Mouse (Mus musculus) CH12.LX (cell line): Measurements from ENCODE around the gene Padi6. TPM values are rescaled to one million over a fixed set of nuclear protein-coding genes. Genes with fewer than 3 reads are reported as not detected.

Experiments
- DNase-seq: peaks from one replicate; pipeline ENCODE4 v3.0.0-alpha.2; 2013; ENCODE audit errors: extremely low read depth
- H3K27ac ChIP-seq: 2 replicates; pipeline ENCODE4 v1.5.1; 2012; ENCODE audit warnings: low read depth, mild to moderate bottlenecking, control low read depth, moderate library complexity; ENCODE audit not compliant: insufficient read depth
- H3K27me3 ChIP-seq: replicated peaks from 2 replicates; pipeline ENCODE3; 2012; ENCODE audit warnings: inconsistent platforms
- H3K36me3 ChIP-seq, 2 experiments: replicated peaks in 1 of 2; 2 replicates each; pipeline versions ENCODE3 to v1.6.1; 2012; ENCODE audit warnings: inconsistent platforms in 1 of 2, low read length in 1 of 2, mild to moderate bottlenecking in 1 of 2, mixed read lengths in 1 of 2, moderate library complexity in 1 of 2; ENCODE audit not compliant: control insufficient read depth in 1 of 2, insufficient read depth in 1 of 2
- H3K4me1 ChIP-seq, 2 experiments: 2 replicates each; pipeline ENCODE4 v1.6.1; 2012; ENCODE audit warnings: inconsistent platforms in 1 of 2, moderate library complexity in 1 of 2; ENCODE audit not compliant: insufficient read depth in 2 of 2, control insufficient read depth in 1 of 2
- H3K4me2 ChIP-seq: 2 replicates; pipeline ENCODE4 v1.6.1; 2012; ENCODE audit warnings: low read depth, mild to moderate bottlenecking, control low read depth; ENCODE audit not compliant: poor library complexity, insufficient read depth, severe bottlenecking
- H3K4me3 ChIP-seq, 3 experiments: fragments of 150-350 bp in 1 of 3; sonication (generic) in 1 of 3; replicated peaks in 1 of 3; 2 replicates each; pipeline versions ENCODE3 to v1.5.1; 2011 to 2012; ENCODE audit warnings: low read depth in 2 of 3, low read length in 2 of 3, mild to moderate bottlenecking in 2 of 3, moderate library complexity in 2 of 3, control low read depth in 1 of 3, improper control_type of control experiment in 1 of 3, inconsistent platforms in 1 of 3, mixed read lengths in 1 of 3; ENCODE audit not compliant: poor library complexity in 1 of 3
- H3K79me2 ChIP-seq: replicated peaks from 2 replicates; pipeline ENCODE4 v1.6.1; 2012; ENCODE audit warnings: mild to moderate bottlenecking, moderate library complexity; ENCODE audit not compliant: control insufficient read depth, poor library complexity, insufficient read depth, severe bottlenecking; ENCODE audit errors: extremely low read depth
- H3K9ac ChIP-seq: 2 replicates; pipeline ENCODE4 v1.6.1; 2012; ENCODE audit warnings: low read depth, mild to moderate bottlenecking, control low read depth, moderate library complexity; ENCODE audit not compliant: insufficient read depth
- H3K9me3 ChIP-seq: replicated peaks from 2 replicates; pipeline ENCODE3; 2012; ENCODE audit warnings: low read length, inconsistent platforms, mixed read lengths
- BHLHE40 ChIP-seq: IDR thresholded peaks from 2 replicates; pipeline ENCODE4 v1.6.1; 2011; ENCODE audit warnings: mild to moderate bottlenecking, low read depth, low read length, improper control_type of control experiment
- CHD1 ChIP-seq: IDR thresholded peaks from 2 replicates; pipeline ENCODE4 v1.6.1; 2012; ENCODE audit warnings: low read depth, low read length, improper control_type of control experiment, inconsistent platforms
- CTCF ChIP-seq, 2 experiments: IDR thresholded peaks in 1 of 2; conservative IDR thresholded peaks in 1 of 2; 2 replicates each; pipeline ENCODE4 v1.5.1; 2011 to 2012; ENCODE audit warnings: low read depth in 2 of 2, low read length in 2 of 2, improper control_type of control experiment in 1 of 2, inconsistent platforms in 1 of 2, mild to moderate bottlenecking in 1 of 2, moderate library complexity in 1 of 2
- ETS1 ChIP-seq: conservative IDR thresholded peaks from 2 replicates; pipeline ENCODE4 v1.6.1; 2012; ENCODE audit warnings: low read depth, mild to moderate bottlenecking, inconsistent platforms, low read length, improper control_type of control experiment, moderate library complexity
- HCFC1 ChIP-seq: IDR thresholded peaks from 2 replicates; pipeline ENCODE4 v1.6.1; 2012; ENCODE audit warnings: low read depth, mild to moderate bottlenecking, inconsistent platforms, low read length, improper control_type of control experiment
- IRF4 ChIP-seq: IDR thresholded peaks from 2 replicates; pipeline ENCODE4 v1.6.1; 2014; ENCODE audit warnings: low read depth, mild to moderate bottlenecking, inconsistent platforms, low read length, improper control_type of control experiment
- JUN ChIP-seq: IDR thresholded peaks from 2 replicates; pipeline ENCODE4 v1.6.1; 2011; ENCODE audit warnings: low read depth, mild to moderate bottlenecking, low read length, improper control_type of control experiment, moderate library complexity; ENCODE audit not compliant: insufficient read depth
- KAT2A ChIP-seq: IDR thresholded peaks from 2 replicates; pipeline ENCODE4 v1.6.1; 2012; ENCODE audit warnings: low read length, improper control_type of control experiment, inconsistent platforms; ENCODE audit not compliant: insufficient replicate concordance
- MAX ChIP-seq: IDR thresholded peaks from 2 replicates; pipeline ENCODE4 v1.6.1; 2011; ENCODE audit warnings: low read length, improper control_type of control experiment
- MEF2A ChIP-seq: IDR thresholded peaks from 2 replicates; pipeline ENCODE4 v1.6.1; 2014; ENCODE audit warnings: low read depth, mild to moderate bottlenecking, inconsistent platforms, low read length, improper control_type of control experiment, borderline replicate concordance
- MXI1 ChIP-seq: IDR thresholded peaks from 2 replicates; pipeline ENCODE4 v1.6.1; 2011; ENCODE audit warnings: mild to moderate bottlenecking, low read depth, low read length, improper control_type of control experiment
- MYC ChIP-seq: IDR thresholded peaks from 2 replicates; pipeline ENCODE4 v1.6.1; 2011; ENCODE audit warnings: low read depth, mild to moderate bottlenecking, improper control_type of control experiment, low read length
- NELFE ChIP-seq: IDR thresholded peaks from 2 replicates; pipeline ENCODE4 v1.6.1; 2011; ENCODE audit warnings: low read depth, low read length, improper control_type of control experiment
- NRF1 ChIP-seq: IDR thresholded peaks from 2 replicates; pipeline ENCODE4 v1.6.1; 2014; ENCODE audit warnings: low read depth, mild to moderate bottlenecking, inconsistent platforms, low read length, improper control_type of control experiment, moderate library complexity
- PAX5 ChIP-seq: IDR thresholded peaks from 2 replicates; pipeline ENCODE4 v1.6.1; 2012; ENCODE audit warnings: low read length, inconsistent platforms, mixed read lengths
- POLR2A ChIP-seq: IDR thresholded peaks from 2 replicates; pipeline ENCODE4 v1.6.1; 2011; ENCODE audit warnings: low read depth, mild to moderate bottlenecking, improper control_type of control experiment, low read length
- RCOR1 ChIP-seq: conservative IDR thresholded peaks from 2 replicates; pipeline ENCODE4 v1.6.1; 2012; ENCODE audit warnings: low read depth, mild to moderate bottlenecking, inconsistent platforms, low read length, improper control_type of control experiment
- SIN3A ChIP-seq: IDR thresholded peaks from 2 replicates; pipeline ENCODE4 v1.6.1; 2012; ENCODE audit warnings: low read length, improper control_type of control experiment, inconsistent platforms
- SMC3 ChIP-seq: IDR thresholded peaks from 2 replicates; pipeline ENCODE4 v1.6.1; 2011; ENCODE audit warnings: low read depth, low read length, improper control_type of control experiment
- TBP ChIP-seq: conservative IDR thresholded peaks from 2 replicates; pipeline ENCODE4 v1.6.1; 2011; ENCODE audit warnings: low read depth, low read length, improper control_type of control experiment
- TCF12 ChIP-seq: IDR thresholded peaks from 2 replicates; pipeline ENCODE4 v1.6.1; 2014; ENCODE audit warnings: low read depth, mild to moderate bottlenecking, inconsistent platforms, low read length, improper control_type of control experiment
- UBTF ChIP-seq: IDR thresholded peaks from 2 replicates; pipeline ENCODE4 v1.6.1; 2012; ENCODE audit warnings: low read depth, mild to moderate bottlenecking, inconsistent platforms, low read length, improper control_type of control experiment, moderate library complexity
- USF1 ChIP-seq: IDR thresholded peaks from 2 replicates; pipeline ENCODE4 v1.6.1; 2014; ENCODE audit warnings: low read depth, mild to moderate bottlenecking, inconsistent platforms, low read length, improper control_type of control experiment
- ZKSCAN1 ChIP-seq: IDR thresholded peaks from 2 replicates; pipeline ENCODE4 v1.6.1; 2012; ENCODE audit warnings: low read depth, inconsistent platforms, low read length, improper control_type of control experiment, borderline replicate concordance
- ZMIZ1 ChIP-seq: IDR thresholded peaks from 2 replicates; pipeline ENCODE4 v1.6.1; 2012; ENCODE audit warnings: low read depth, mild to moderate bottlenecking, inconsistent platforms, low read length, improper control_type of control experiment
- ZNF384 ChIP-seq: IDR thresholded peaks from 2 replicates; pipeline ENCODE4 v1.6.1; 2012; ENCODE audit warnings: low read depth, low read length, improper control_type of control experiment, inconsistent platforms
- dilution Hi-C: fragments of 300-500 bp; cut with MboI; formaldehyde crosslinking; loops from 2 replicates; pipeline ENCODE4 v1.14.3; 2020; ENCODE audit warnings: low sequenced_read_pairs; ENCODE audit not compliant: extremely low pct_unique_long_range_greater_than_20kb, extremely low pct_ligation_motif_present
- in situ Hi-C: fragments of 300-500 bp; cut with MboI; formaldehyde crosslinking; loops from 3 replicates; pipeline ENCODE4 v1.14.3; 2019; ENCODE audit warnings: low sequenced_read_pairs, low pct_ligation_motif_present, low pct_unique_long_range_greater_than_20kb, mixed read lengths
- polyA plus RNA-seq: library from polyadenylated mRNA; unstranded; fragments of >175 nt; gene quantifications from 2 replicates; pipeline ENCODE4 v1.2.1, GENCODE M21; 2012; ENCODE audit warnings: low read depth; ENCODE audit not compliant: insufficient read length
- total RNA-seq, 2 experiments: library from RNA; depleted of rRNA; stranded (reverse); fragments of 300-350 nt in 1 of 2; fragments of >200 nt in 1 of 2; gene quantifications; 2 replicates each; pipeline ENCODE4 v1.2.3; 2012 to 2014

Padi6 gene
- total and polyA plus RNA-seq, 3 experiments: not detected

DNA sequence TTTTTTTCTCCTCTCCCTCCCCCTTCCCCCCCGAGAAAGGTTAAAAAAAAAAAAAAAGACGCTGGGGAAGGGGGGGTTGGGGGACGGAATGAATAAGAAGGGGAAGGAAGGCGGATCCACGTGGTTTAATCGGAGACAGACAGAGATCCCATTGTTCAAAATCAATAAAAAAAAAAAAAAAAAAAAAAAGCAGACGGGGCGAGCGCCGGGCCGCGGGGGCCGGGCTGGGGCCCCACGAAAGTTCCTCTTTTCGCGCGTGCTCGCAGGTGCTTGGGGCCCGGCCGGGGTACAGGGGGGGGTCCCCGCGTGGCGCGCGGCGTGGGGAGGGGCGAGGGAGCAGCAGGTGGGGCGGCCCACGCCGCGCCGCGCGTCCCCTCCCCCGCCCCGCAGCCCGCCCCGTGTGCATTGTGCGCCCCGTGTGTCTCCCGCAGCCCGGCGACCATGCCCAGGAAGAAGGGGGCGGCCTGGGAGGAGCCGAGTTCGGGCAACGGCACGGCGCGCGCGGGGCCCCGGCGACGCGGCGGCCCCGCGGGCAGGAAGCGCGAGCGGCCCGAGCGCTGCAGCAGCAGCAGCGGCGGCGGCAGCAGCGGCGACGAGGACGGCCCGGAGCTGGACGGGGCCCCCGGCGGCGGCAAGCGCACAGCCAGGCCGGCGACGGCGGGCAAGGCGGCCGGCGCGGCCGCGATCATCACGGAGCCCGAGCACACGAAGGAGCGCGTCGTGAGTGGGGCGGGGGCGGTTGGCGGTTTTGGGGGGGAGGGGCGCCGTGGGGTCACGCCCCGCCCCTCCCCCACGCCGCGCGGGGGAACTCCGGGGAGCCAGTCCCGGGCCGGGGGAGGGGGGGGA, 40.5 kb downstream of the Padi6 start:
- TF ChIP-seq RCOR1: 0 out of 2 replicates have a peak, but pooled peaks have one; percentile 33
- peak; percentile 96 for TF ChIP-seq ZNF384
- TF ChIP-seq TCF12: 0 out of 2 replicates have a peak, but pooled peaks have one; percentile 21
- no peak for TF ChIP-seq ZKSCAN1
- TF ChIP-seq MAX: no peak; the same call in 1 of the 2 replicates
- TF ChIP-seq MYC: 0 out of 2 replicates have a peak, but pooled peaks have one; percentile 12
- TF ChIP-seq ETS1: 0 out of 2 replicates have a peak, but pooled peaks have one; percentile 6
- DNase-seq: peak; percentile 51
- H3K4me2 ChIP-seq: no peak overlapping the region

DNA sequence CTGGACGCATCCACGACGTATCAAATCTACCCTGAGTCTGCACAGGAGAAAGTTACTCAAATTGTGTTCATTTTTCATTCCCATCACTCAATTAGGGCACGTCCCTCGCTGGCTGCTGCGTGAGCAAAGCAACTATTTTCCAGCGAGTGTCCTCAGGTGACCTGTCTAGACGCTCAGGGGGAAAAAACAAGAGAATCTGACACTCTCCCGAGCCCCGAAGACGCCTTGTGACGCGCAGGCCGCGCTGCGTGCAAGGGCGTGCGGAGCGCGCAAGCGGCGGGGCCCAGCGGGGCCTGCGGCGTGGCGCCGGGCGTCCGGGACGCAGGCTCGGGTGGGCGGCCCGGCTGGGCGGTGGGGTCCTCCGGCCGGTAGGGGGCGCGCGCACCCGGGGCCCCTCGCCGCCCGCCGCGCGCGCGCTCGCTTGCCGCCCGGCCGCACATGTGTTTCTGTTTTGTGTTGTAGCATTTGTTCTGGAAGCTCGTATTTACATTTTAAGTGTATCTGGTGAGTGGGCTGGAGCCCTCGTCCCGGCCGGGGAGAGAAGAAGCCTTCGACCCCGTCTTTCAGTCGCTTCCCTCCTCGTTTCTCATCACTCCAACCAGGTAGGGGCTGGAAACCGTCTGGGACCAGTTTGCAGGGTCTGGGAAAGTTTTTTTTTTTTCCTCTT, 41.3 kb downstream of the Padi6 start:
- Histone ChIP-seq H3K79me2 (peaks cover 44% of the 10 kb centered on the region), H3K4me3 (peak overlapping the region; percentile 63 to 95 (median 81)), H3K4me2 (peak overlapping the region; percentile 66), H3K4me1 (peaks cover 18 to 53% of the 10 kb centered on the region in 2 experiments), H3K36me3 (peaks cover 21 to 33% of the 10 kb centered on the region in 2 experiments), H3K27me3 (no peaks in the 10 kb centered on the region), H3K9ac (peak overlapping the region; percentile 92), H3K9me3 (no peaks in the 10 kb centered on the region), H3K27ac (peak overlapping the region; percentile 99)
- in situ Hi-C loops: no loop called here
- DNase-seq: peak; percentile 75
- peak; percentile 49; the same call in 1 of the 2 replicates for TF ChIP-seq KAT2A
- no peak for TF ChIP-seq PAX5
- no peak for TF ChIP-seq SMC3
- TF ChIP-seq UBTF: peak; percentile 60; the same call in 1 of the 2 replicates
- 0 out of 2 replicates have a peak, but pooled peaks have one; percentile 29 for TF ChIP-seq ETS1
- 0 out of 2 replicates have a peak, but pooled peaks have one; percentile 68 for TF ChIP-seq TBP
- peak; percentile 43; the same call in 1 of the 2 replicates for TF ChIP-seq NELFE
- TF ChIP-seq HCFC1: 0 out of 2 replicates have a peak, but pooled peaks have one; percentile 29
- peak in 1 of 2 experiments; percentile 55; a peak in 1 of 4 replicates for TF ChIP-seq CTCF (conservative IDR thresholded peaks at IDR 0.05 in 1 of 2, IDR thresholded peaks at IDR 0.05 in 1 of 2; ENCODE audit: low read depth in 2 of 2, low read length in 2 of 2)
- peak; percentile 62 for TF ChIP-seq MEF2A
- TF ChIP-seq IRF4: no peak
- peak; percentile 95 for TF ChIP-seq CHD1
- no peak for TF ChIP-seq JUN
- TF ChIP-seq TCF12: peak; percentile 87
- TF ChIP-seq USF1: no peak
- peak; percentile 33 for TF ChIP-seq MAX
- TF ChIP-seq POLR2A: peak; percentile 76
- peak; percentile 79; the same call in 1 of the 2 replicates for TF ChIP-seq MXI1
- 0 out of 2 replicates have a peak, but pooled peaks have one; percentile 6 for TF ChIP-seq MYC
- TF ChIP-seq ZMIZ1: peak; percentile 69; the same call in 1 of the 2 replicates
- peak; percentile 80 for TF ChIP-seq SIN3A
- peak; percentile 88 for TF ChIP-seq BHLHE40
- TF ChIP-seq NRF1: peak; percentile 71
- no peak for TF ChIP-seq ZKSCAN1
- dilution Hi-C loops: no loop called here

More for the DNA sequence above, 40.5 kb downstream of the Padi6 start:
- Histone ChIP-seq H3K9ac (peak overlapping the region; percentile 92), H3K79me2 (peaks cover 52% of the 10 kb centered on the region), H3K4me3 (peak overlapping the region; percentile 63 to 95 (median 81)), H3K4me1 (peaks cover 18 to 54% of the 10 kb centered on the region in 2 experiments), H3K27me3 (no peaks in the 10 kb centered on the region), H3K36me3 (peaks cover 29 to 40% of the 10 kb centered on the region in 2 experiments), H3K9me3 (no peaks in the 10 kb centered on the region), H3K27ac (peak overlapping the region; percentile 54)
- in situ Hi-C loops (no loop called here), dilution Hi-C loops (no loop called here)
